Mouse (Mus musculus) ES-E14 (cell line): ENCODE measurements at regions not wholly inside any gene's neighbourhood (a gene's known extent, or its start where the extent isn't known, plus 50 kb on each side); places are given as distances from the start of the nearest gene placed in this dataset.

Experiments used
- CHD2 ChIP-seq: IDR thresholded peaks from 2 replicates; pipeline ENCODE4 v1.6.1; 2014; ENCODE audit warnings: mild to moderate bottlenecking, low read depth, low read length, inconsistent platforms
- ZNF384 ChIP-seq: IDR thresholded peaks from 2 replicates; pipeline ENCODE4 v1.6.1; 2012; ENCODE audit warnings: low read depth, low read length, inconsistent platforms

DNA sequence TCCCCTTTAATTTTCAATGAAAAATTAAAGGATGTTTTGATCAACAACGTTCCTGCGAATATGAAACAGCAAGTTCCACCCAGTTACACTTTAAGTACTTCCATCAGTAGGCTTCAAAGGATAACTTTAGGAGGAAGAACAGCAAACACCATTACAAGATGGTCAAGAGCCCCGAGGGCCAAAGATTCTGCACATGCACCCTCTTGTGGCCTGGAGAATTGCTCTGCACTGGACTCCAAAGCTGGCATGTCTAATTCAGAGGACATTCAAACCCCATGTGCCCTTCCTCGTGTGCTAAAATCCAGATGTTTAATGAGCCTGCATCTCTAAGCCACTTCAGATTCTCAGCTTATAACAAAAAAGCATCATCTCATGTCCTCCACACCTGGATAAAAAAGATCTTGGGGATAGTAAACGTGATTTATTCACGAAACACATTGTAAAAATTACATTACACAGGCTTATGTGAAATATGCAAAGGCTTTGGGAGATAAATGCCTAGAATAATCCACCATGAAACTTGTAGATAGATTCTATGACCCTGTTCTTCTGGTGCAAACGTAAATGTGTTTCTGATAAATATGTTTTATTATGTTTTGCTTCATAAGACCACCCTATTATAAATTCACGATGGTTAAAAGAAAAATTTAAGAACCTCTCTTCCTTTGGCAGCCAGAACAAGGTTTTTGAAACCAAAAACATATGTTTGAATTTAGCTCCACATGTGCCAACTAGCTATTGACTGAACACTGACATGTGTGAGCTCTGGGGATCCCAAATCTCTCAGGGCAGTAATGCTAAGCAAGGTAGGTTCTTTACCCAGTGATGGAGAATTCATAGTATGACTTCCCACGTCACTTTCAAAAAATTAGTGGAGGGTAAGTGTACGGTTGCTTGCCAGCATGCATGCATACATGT is 100.6 kb upstream of the Rfx3 start:
- TF ChIP-seq CHD2 (no peak), ZNF384 (no peak)
